Mouse (Mus musculus) kidney, postnatal 0 days (tissue): ENCODE results near the gene Kcnk12. TPM values are rescaled to one million over a fixed set of nuclear protein-coding genes. Genes with fewer than 3 reads are reported as not detected.

Experiments used
- ATAC-seq: fragments of 200-750 bp; cut with Nextera tagmentation; replicated peaks from 2 replicates; pipeline ENCODE4 v1.8.0; 2017; ENCODE audit warnings: low read depth, moderate number of reproducible peaks, moderate TSS enrichment, moderate library complexity; ENCODE audit not compliant: low FRiP score
- DNase-seq: peaks from one replicate; pipeline ENCODE4 v3.0.0-alpha.2; 2016; ENCODE audit warnings: low spot score
- H3K27ac ChIP-seq: fragments of 300-500 bp; sonication (generic); 2 replicates; pipeline ENCODE4 v1.5.1; 2014; ENCODE audit warnings: mild to moderate bottlenecking
- H3K27me3 ChIP-seq: fragments of 300-500 bp; sonication (generic); 2 replicates; pipeline ENCODE4 v1.6.1; 2014; ENCODE audit warnings: low read length, mixed read lengths; ENCODE audit not compliant: insufficient read depth
- H3K36me3 ChIP-seq: fragments of 300-500 bp; sonication (generic); 2 replicates; pipeline ENCODE4 v1.6.1; 2014; ENCODE audit warnings: low read length, mixed read lengths; ENCODE audit not compliant: insufficient read depth
- H3K4me1 ChIP-seq: fragments of 300-500 bp; sonication (generic); replicated peaks from 2 replicates; pipeline ENCODE4 v1.6.1; 2014; ENCODE audit warnings: antibody characterized with exemption, low read length, mixed read lengths; ENCODE audit not compliant: insufficient read depth
- H3K4me2 ChIP-seq: fragments of 300-500 bp; sonication (generic); 2 replicates; pipeline ENCODE4 v1.6.1; 2014; ENCODE audit warnings: mild to moderate bottlenecking, low read length, moderate library complexity, mixed read lengths
- H3K4me3 ChIP-seq: fragments of 300-500 bp; sonication (generic); replicated peaks from 2 replicates; pipeline ENCODE4 v1.5.1; 2014; ENCODE audit warnings: low read depth, low read length
- H3K9ac ChIP-seq: fragments of 300-500 bp; sonication (generic); 2 replicates; pipeline ENCODE4 v1.6.1; 2014; ENCODE audit warnings: low read depth, low read length
- H3K9me3 ChIP-seq: fragments of 300-500 bp; sonication (generic); replicated peaks from 2 replicates; pipeline ENCODE4 v1.6.1; 2016; ENCODE audit warnings: low read length, inconsistent platforms, mixed read lengths
- CTCF ChIP-seq: IDR thresholded peaks from 2 replicates; pipeline ENCODE4 v1.5.1; 2016; ENCODE audit warnings: antibody characterized with exemption, low read depth, mild to moderate bottlenecking, moderate library complexity
- WGBS: fragments of 180-500 bp; shearing (Covaris S2); extraction: QIAGEN DNeasy Blood & Tissue Kit; methylation state at CpG from one replicate; pipeline ENCODE4 v1.1.7; 2014; 5-methylcytosine and 5-hydroxymethylcytosine counted together
- polyA plus RNA-seq: library from polyadenylated mRNA; unstranded; fragments of >200 nt; fragmentation: Nextera tagmentation; extraction: Ambion mirVana; gene quantifications from 2 replicates; pipeline ENCODE4 v1.2.1, GENCODE M21; 2015

Kcnk12 gene
- polyA plus RNA-seq, 1 experiment from 2014 or later, result 0.14 TPM

DNA sequence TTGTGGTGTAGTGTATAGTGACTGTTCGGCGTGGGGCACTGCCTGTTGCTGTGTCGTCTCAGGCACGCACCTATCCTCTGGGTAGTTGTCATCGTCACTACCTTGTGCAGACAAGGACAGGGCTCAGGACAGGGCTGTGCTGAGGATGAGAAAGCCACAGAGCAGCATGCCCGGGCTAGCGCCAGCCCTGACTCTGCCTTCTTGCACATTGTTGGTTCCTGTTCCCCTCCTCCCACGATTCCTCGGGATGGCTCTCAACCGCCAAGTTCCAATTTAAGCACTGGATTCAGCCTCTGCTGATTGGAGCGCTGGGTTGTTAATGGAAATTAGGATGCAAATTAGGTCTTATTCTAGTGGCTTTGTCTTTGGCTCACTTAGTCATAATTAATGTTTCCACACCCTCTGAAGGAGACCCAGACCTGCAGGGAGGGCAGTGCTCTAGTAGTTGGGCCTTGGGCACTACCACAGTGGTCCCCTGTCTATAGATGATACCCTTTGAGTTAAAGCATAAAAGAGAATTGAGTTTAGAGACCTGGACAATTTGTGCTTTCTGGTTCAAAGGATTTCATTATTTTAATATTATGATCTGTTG, 101.8 kb downstream of the Kcnk12 start:
- Histone ChIP-seq H3K4me1 (no peaks in the 10 kb centered on the region), H3K27me3 (no peaks in the 10 kb centered on the region), H3K9ac (no peak overlapping the region), H3K4me3 (no peak overlapping the region), H3K36me3 (peaks cover 19% of the 10 kb centered on the region), H3K9me3 (no peaks in the 10 kb centered on the region), H3K4me2 (no peak overlapping the region), H3K27ac (no peak overlapping the region)
- no peak for DNase-seq
- TF ChIP-seq CTCF, result no peak
- no peak for ATAC-seq
- 94% methylated on average over 11 of the region's 11 CpGs for WGBS

Other genes starting within 250 kb of the Kcnk12 start
- gene Epcam, start 162.0 kb downstream of the Kcnk12 start, polyA plus RNA-seq, result 409 and 412 TPM in 2 replicates
- gene Msh2, start 125.7 kb downstream of the Kcnk12 start, polyA plus RNA-seq, result 58.1 and 66.0 TPM in 2 replicates
- gene Rpl36-ps4, start 123.0 kb upstream of the Kcnk12 start, polyA plus RNA-seq, result not detected in 2 replicates
- 28.6 and 32.0 TPM in 2 replicates for gene Msh6, start 177.1 kb upstream of the Kcnk12 start, polyA plus RNA-seq